In the genomic region with DNA sequence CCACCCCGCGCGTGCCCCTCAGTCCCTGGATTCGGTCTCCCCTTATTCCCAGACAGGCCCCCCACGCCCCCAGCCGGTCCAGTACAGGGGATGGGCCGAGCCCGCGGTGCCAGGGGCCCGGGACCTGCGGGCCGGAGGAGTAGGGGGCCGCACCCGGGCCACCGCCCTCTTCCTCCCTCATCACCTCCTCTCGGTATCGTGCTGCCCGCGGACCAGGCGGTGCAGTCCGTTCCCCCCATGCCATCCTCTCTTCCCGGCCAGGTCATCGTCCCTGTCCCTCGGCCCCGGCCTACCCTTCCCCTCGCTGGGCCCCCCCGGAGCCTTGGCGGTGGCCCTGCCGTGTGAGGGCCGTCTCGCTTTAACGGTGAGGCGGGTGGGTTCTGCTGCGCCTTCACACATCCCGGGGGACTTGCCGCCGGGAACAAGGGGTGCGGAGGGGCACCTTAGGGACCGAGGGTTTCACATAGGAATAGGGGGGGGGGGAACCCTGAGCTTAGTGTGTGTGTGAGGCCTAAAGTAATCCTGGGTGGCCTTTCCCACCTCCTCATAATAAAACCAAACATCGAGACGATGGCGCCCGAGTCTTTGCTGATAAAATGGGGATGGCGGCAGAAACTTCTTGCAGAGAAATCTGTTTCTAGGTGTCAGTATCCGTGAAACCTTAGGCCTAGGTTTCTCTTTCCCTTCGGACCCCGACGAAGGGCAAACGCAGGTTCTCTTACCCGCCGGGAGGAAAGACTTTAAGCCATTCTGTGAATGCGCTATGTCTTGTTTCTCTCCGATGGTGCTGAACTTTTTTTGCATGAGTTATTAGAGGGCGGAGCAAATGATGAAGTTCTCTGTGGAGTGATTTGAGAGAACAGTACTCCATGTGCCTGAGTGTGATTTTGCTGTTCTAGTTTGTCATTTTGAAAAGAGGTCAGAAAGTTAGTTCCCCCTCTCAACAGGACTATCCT, we compare ENCODE assay signal across 8 mouse cellular contexts. TPM values are rescaled to one million over a fixed set of nuclear protein-coding genes. Genes with fewer than 3 reads are reported as not detected.
DNase-seq lines count a peak whose midpoint lies in the region; ATAC-seq and TF ChIP-seq lines count a peak whose summit lies in the region.

No protein-coding gene starts in this region.

- no peaks in the 10 kb centered on the region for H3K9me3 ChIP-seq in G1E (replicated peaks)
- H3K9me3 ChIP-seq in forebrain, embryonic 14.5 days (replicated peaks; ENCODE audit: control insufficient read depth, low read length): no peaks in the 10 kb centered on the region
- no peaks in the 10 kb centered on the region for H3K9me3 ChIP-seq in lung, postnatal 0 days (ENCODE audit: low read length)

- 0% methylated on average over 48 of the region's 54 CpGs for WGBS in forebrain, embryonic 14.5 days
- WGBS in lung, postnatal 0 days: under 1% methylated on average over 36 of the region's 54 CpGs

- peaks cover 36% of the 10 kb centered on the region for H3K4me1 ChIP-seq in G1E (ENCODE audit: insufficient read depth, low read depth, low read length)
- H3K4me1 ChIP-seq in forebrain, embryonic 14.5 days (ENCODE audit: control insufficient read depth, insufficient read depth, low read length): no peaks in the 10 kb centered on the region
- no peaks in the 10 kb centered on the region for H3K4me1 ChIP-seq in lung, postnatal 0 days (ENCODE audit: insufficient read depth, low read depth, low read length)

- H3K36me3 ChIP-seq in G1E (replicated peaks): peaks cover 5% of the 10 kb centered on the region
- no peaks in the 10 kb centered on the region for H3K36me3 ChIP-seq in forebrain, embryonic 14.5 days (ENCODE audit: control insufficient read depth, insufficient read depth, low read length)
- H3K36me3 ChIP-seq in lung, postnatal 0 days (ENCODE audit: insufficient read depth, low read length): no peaks in the 10 kb centered on the region

- intact Hi-C loops in heart, postnatal 25 days (cut with DNase I): loop anchor here (5.0 kb wide), 2 partner anchors 56 to 99 kb away; a partner anchor contains a TSS

- no peak for TF ChIP-seq EP300 in lung, postnatal 0 days (IDR thresholded peaks at IDR 0.05)

- no peak for ATAC-seq in G1E (ENCODE audit: extremely low read depth, insufficient number of reproducible peaks, low FRiP score, poor library complexity, severe bottlenecking)
- ATAC-seq in forebrain, embryonic 14.5 days: peak; percentile 77
- ATAC-seq in lung, postnatal 0 days: peak; percentile 61

- DNase-seq in G1E (ENCODE audit: low spot score): peak; percentile 25
- peak; percentile 34 for DNase-seq in c-Kit-negative CD71-positive TER-119-positive erythroid progenitor cells, embryonic 14.5 days (ENCODE audit: low read depth, low spot score)
- DNase-seq in forebrain, embryonic 14.5 days (ENCODE audit: low spot score): peak; percentile 61
- DNase-seq in heart, postnatal 25 days (ENCODE audit: low spot score): peak; percentile 14
- peak; percentile 5 to 18 for DNase-seq in layer of hippocampus, adult 2 months (ENCODE audit: low spot score in 2 of 2)
- DNase-seq in lung, postnatal 0 days (ENCODE audit: low spot score): peak; percentile 88
- peak; percentile 59 for DNase-seq in ovary, postnatal 36 days (ENCODE audit: low spot score)
- peak; percentile 59 for DNase-seq in thymus, postnatal 25 days

- peak overlapping the region; percentile 94 for H3K27ac ChIP-seq in forebrain, embryonic 14.5 days (ENCODE audit: low read depth, low read length)
- peak overlapping the region; percentile 96 for H3K27ac ChIP-seq in layer of hippocampus, adult 2 months
- peak overlapping the region; percentile 98 for H3K27ac ChIP-seq in lung, postnatal 0 days (ENCODE audit: low read length)

- H3K9ac ChIP-seq in forebrain, embryonic 14.5 days (ENCODE audit: low read length): peak overlapping the region; percentile 98
- peak overlapping the region; percentile 96 for H3K9ac ChIP-seq in lung, postnatal 0 days (replicated peaks; ENCODE audit: low read depth)

- peak overlapping the region; percentile 65 for H3K4me2 ChIP-seq in forebrain, embryonic 14.5 days (ENCODE audit: low read length)
- peak overlapping the region; percentile 69 for H3K4me2 ChIP-seq in lung, postnatal 0 days (replicated peaks; ENCODE audit: low read depth, low read length)

- no peaks in the 10 kb centered on the region for H3K27me3 ChIP-seq in G1E (ENCODE audit: insufficient read depth, low read length)
- no peaks in the 10 kb centered on the region for H3K27me3 ChIP-seq in forebrain, embryonic 14.5 days (replicated peaks; ENCODE audit: control insufficient read depth, insufficient read depth, low read length)
- no peaks in the 10 kb centered on the region for H3K27me3 ChIP-seq in lung, postnatal 0 days (replicated peaks; ENCODE audit: insufficient read depth, low read length)

- no peak for TF ChIP-seq CTCF in G1E (IDR thresholded peaks at IDR 0.05; ENCODE audit: low read depth, low read length)
- no peak for TF ChIP-seq CTCF in layer of hippocampus, adult 2 months (conservative IDR thresholded peaks at IDR 0.05)
- no peak for TF ChIP-seq CTCF in lung, postnatal 0 days (IDR thresholded peaks at IDR 0.05)

- H3K4me3 ChIP-seq in G1E (ENCODE audit: low read depth, low read length): peak overlapping the region; percentile 95
- peak overlapping the region; percentile 98 for H3K4me3 ChIP-seq in forebrain, embryonic 14.5 days (ENCODE audit: low read depth, low read length)
- peak overlapping the region; percentile 99 for H3K4me3 ChIP-seq in layer of hippocampus, adult 2 months
- H3K4me3 ChIP-seq in lung, postnatal 0 days (ENCODE audit: low read depth, low read length): peak overlapping the region; percentile 98

RNA-seq across cellular contexts. Expression of a gene that starts 0.8 kb away (rescaled TPM):
- 86.3 and 126 TPM in 2 replicates for total RNA-seq in G1E (2014; fragmentation: Nextera tagmentation)
- 27.3 and 32.6 TPM in 2 replicates for total RNA-seq in G1E (2017)
- 3.9 and 5.0 TPM in 2 replicates for polyA plus RNA-seq in G1E (2012)
- 23.4 and 29.4 TPM in 2 replicates for polyA plus RNA-seq in forebrain, embryonic 14.5 days (2014; fragmentation: Nextera tagmentation; extraction: Ambion mirVana)
- total RNA-seq in heart, postnatal 25 days (2021): 10 to 100 TPM; 22.9 to 24.0 TPM
- 10 to 100 TPM; 47.7 to 50.4 TPM for total RNA-seq in layer of hippocampus, adult 2 months (2021)
- 12.9 and 13.2 TPM in 2 replicates for polyA plus RNA-seq in lung, postnatal 0 days (2015; fragmentation: Nextera tagmentation; extraction: Ambion mirVana)

RNA-seq across cellular contexts. Expression of a gene that starts 55.6 kb away (rescaled TPM):
- total RNA-seq in G1E (2014; fragmentation: Nextera tagmentation) (18.8 and 27.8 TPM in 2 replicates), G1E (2017) (48.3 and 55.3 TPM in 2 replicates)
- 10.5 and 11.6 TPM in 2 replicates for polyA plus RNA-seq in G1E (2012)
- polyA plus RNA-seq in forebrain, embryonic 14.5 days (2014; fragmentation: Nextera tagmentation; extraction: Ambion mirVana): 21.0 and 23.0 TPM in 2 replicates
- total RNA-seq in heart, postnatal 25 days (2021): 10 to 100 TPM; 13.2 to 15.0 TPM
- total RNA-seq in layer of hippocampus, adult 2 months (2021): 10 to 100 TPM; 26.5 to 27.1 TPM
- polyA plus RNA-seq in lung, postnatal 0 days (2015; fragmentation: Nextera tagmentation; extraction: Ambion mirVana): 16.5 and 18.6 TPM in 2 replicates

Comparison
In these comparisons a context has a peak if more than half of its experiments do, and no peak if none do; other contexts are left out.
1. DNase-seq: peak in every context shown above with its lines; median percentile 88 in lung, postnatal 0 days; 61 in forebrain, embryonic 14.5 days; 59 in ovary, postnatal 36 days; 59 in thymus, postnatal 25 days; 34 in c-Kit-negative CD71-positive TER-119-positive erythroid progenitor cells, embryonic 14.5 days; 25 in G1E; 14 in heart, postnatal 25 days; 12 in layer of hippocampus, adult 2 months.